Comparison of ENCODE assay signal across 11 mouse cellular contexts in the genomic region with DNA sequence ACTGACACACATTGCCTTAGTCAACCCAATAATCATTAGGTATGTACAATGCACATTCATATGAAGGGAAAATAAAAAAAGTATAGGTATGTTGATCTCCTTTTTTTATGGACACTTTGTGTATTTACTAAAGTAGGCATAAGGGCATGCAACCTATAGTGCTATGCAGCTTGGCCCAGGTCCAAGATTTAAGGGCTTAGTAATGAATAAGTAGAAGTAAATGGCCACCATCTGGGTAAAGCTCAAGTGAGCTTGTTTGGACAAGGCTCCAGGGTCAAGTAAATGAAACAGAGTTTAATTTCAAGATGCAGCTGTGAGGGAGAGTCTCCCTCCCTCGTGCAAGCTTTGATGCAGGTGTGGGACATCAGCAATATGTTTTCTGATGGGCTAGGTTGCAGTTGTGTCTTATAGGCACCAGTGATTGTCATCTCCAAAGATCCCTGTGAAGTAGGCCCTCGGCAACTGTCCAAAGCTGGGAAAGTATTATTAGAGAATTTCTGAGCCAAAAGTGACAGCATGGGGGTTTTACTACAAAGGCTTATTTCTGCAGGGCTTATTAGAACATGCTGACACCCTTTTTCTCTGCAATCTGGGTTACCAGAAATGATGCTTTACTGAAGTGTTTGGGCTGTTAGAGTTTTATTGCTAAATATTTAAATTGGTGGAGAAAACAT.
DNase-seq lines count a peak whose midpoint lies in the region; ATAC-seq and TF ChIP-seq lines count a peak whose summit lies in the region.
"Had no signal": no experiment of that assay in that cellular context is flagged by ENCODE, and none has a peak within 500 bp of the region (broad histone marks: within the 10 kb centered on the region; RNA-seq: fewer than 3 reads in every experiment).

No protein-coding gene starts in this region.

- no peak overlapping the region for H3K27ac ChIP-seq in forebrain, postnatal 0 days (ENCODE audit: low read depth, low read length)
- H3K27ac ChIP-seq in forebrain, embryonic 13.5 days: no peak overlapping the region
- H3K27ac ChIP-seq: lung, embryonic 15.5 days had no signal

- no peak overlapping the region for H3K4me2 ChIP-seq in forebrain, postnatal 0 days (ENCODE audit: low read depth)
- H3K4me2 ChIP-seq in forebrain, embryonic 13.5 days: no peak overlapping the region
- H3K4me2 ChIP-seq: lung, embryonic 15.5 days had no signal

- H3K4me1 ChIP-seq in forebrain, postnatal 0 days (ENCODE audit: insufficient read depth): no peaks in the 10 kb centered on the region
- no peaks in the 10 kb centered on the region for H3K4me1 ChIP-seq in forebrain, embryonic 13.5 days
- H3K4me1 ChIP-seq: lung, embryonic 15.5 days had no signal

- no peaks in the 10 kb centered on the region for H3K9me3 ChIP-seq in forebrain, postnatal 0 days (ENCODE audit: low read length)
- H3K9me3 ChIP-seq in forebrain, embryonic 13.5 days (replicated peaks): no peaks in the 10 kb centered on the region
- H3K9me3 ChIP-seq: lung, embryonic 15.5 days had no signal

- H3K36me3 ChIP-seq in forebrain, postnatal 0 days (ENCODE audit: insufficient read depth): no peaks in the 10 kb centered on the region
- H3K36me3 ChIP-seq in forebrain, embryonic 13.5 days (ENCODE audit: poor library complexity, severe bottlenecking): no peaks in the 10 kb centered on the region
- H3K36me3 ChIP-seq: lung, embryonic 15.5 days had no signal

- no peak for TF ChIP-seq POLR2A in brain, embryonic 14.5 days (IDR thresholded peaks at IDR 0.05; ENCODE audit: borderline replicate concordance, extremely low read depth, insufficient read depth, insufficient read length, poor library complexity, severe bottlenecking)

- no peaks in the 10 kb centered on the region for H3K27me3 ChIP-seq in forebrain, postnatal 0 days (ENCODE audit: insufficient read depth, low read length)
- no peaks in the 10 kb centered on the region for H3K27me3 ChIP-seq in forebrain, embryonic 13.5 days
- H3K27me3 ChIP-seq: lung, embryonic 15.5 days had no signal

- no peak overlapping the region for H3K4me3 ChIP-seq in forebrain, postnatal 0 days (ENCODE audit: low read depth, low read length)
- no peak overlapping the region for H3K4me3 ChIP-seq in forebrain, embryonic 13.5 days
- H3K4me3 ChIP-seq: lung, embryonic 15.5 days had no signal

- DNase-seq in forebrain, postnatal 0 days: peak; percentile 11
- peak; percentile 49 for DNase-seq in brain, adult 2 months (ENCODE audit: low read depth, low spot score)
- DNase-seq in brain, embryonic 14.5 days (ENCODE audit: low read depth): peak; percentile 49
- DNase-seq in layer of hippocampus, postnatal 10 days (ENCODE audit: low spot score in 2 of 2): peak; percentile 38 to 43
- DNase-seq in thymus, postnatal 0 days (ENCODE audit: low spot score): no peak
- DNase-seq: heart, adult 18-20 months; right cerebral cortex, postnatal 14 days; thymus, adult 2 months had no signal

- WGBS in forebrain, postnatal 0 days: 51% methylated on average over 2 of the region's 2 CpGs
- WGBS in forebrain, embryonic 13.5 days: 57% methylated on average over 2 of the region's 2 CpGs

- H3K9ac ChIP-seq in forebrain, postnatal 0 days: no peak overlapping the region
- H3K9ac ChIP-seq in forebrain, embryonic 13.5 days: no peak overlapping the region
- H3K9ac ChIP-seq: lung, embryonic 15.5 days had no signal

- no peak for TF ChIP-seq CTCF in forebrain, postnatal 0 days (IDR thresholded peaks at IDR 0.05; ENCODE audit: low read depth)
- no peak for TF ChIP-seq CTCF in brain, embryonic 14.5 days (IDR thresholded peaks at IDR 0.05; ENCODE audit: borderline replicate concordance, extremely low read depth, insufficient read depth, insufficient read length)

- no peak for ATAC-seq in forebrain, postnatal 0 days
- ATAC-seq in forebrain, embryonic 13.5 days: no peak
- no peak for ATAC-seq in megakaryocyte-erythroid progenitor cell, adult 5-6 weeks (replicated peaks; ENCODE audit: low FRiP score, low TSS enrichment, poor library complexity, severe bottlenecking)
